Mouse (Mus musculus): Measurements from ENCODE around the gene Lamtor3. TPM values are rescaled to one million over a fixed set of nuclear protein-coding genes. Genes with fewer than 3 reads are reported as not detected.

Gene Lamtor3
- polyA plus RNA-seq (2015; fragmentation: Nextera tagmentation; extraction: Ambion mirVana): 52.1 and 53.8 TPM in 2 replicates

- Histone ChIP-seq H3K4me3 (replicated peaks) (peak within 1 kb of the TSS; percentile 98), H3K9me3 (replicated peaks) (no peaks in the 10 kb centered on the region), H3K4me2 (peak within 1 kb of the TSS; percentile 83), H3K27ac (replicated peaks) (peak within 1 kb of the TSS; percentile 94), H3K36me3 (replicated peaks) (peaks cover 18% of the 10 kb centered on the region), H3K9ac (peak within 1 kb of the TSS; percentile 91), H3K27me3 (no peaks in the 10 kb centered on the region), H3K4me1 (replicated peaks) (peaks cover 30% of the 10 kb centered on the region)
- peak; percentile 93 for ATAC-seq (ENCODE audit: insufficient read depth)
- under 1% methylated on average over 47 of the region's 47 CpGs for WGBS (ENCODE audit: insufficient replicate concordance)
Observed at GRCm38 (mm10) chr3:137918172-137918931, at the start of gene Lamtor3. Lamtor3 (plus strand) TSS chr3:137918506.

- ATAC-seq (ENCODE audit: insufficient read depth): no peak
- H3K27me3 ChIP-seq: no peaks in the 10 kb centered on the region
- no peak overlapping the region for H3K4me3 ChIP-seq (replicated peaks)
- 91% methylated on average over 9 of the region's 9 CpGs for WGBS (ENCODE audit: insufficient replicate concordance)
- H3K9ac ChIP-seq: no peak overlapping the region
- H3K36me3 ChIP-seq (replicated peaks): peaks cover 17% of the 10 kb centered on the region
- no peaks in the 10 kb centered on the region for H3K9me3 ChIP-seq (replicated peaks)
- H3K4me2 ChIP-seq: peak overlapping the region; percentile 98; the same call in 1 of the 2 replicates
- peaks cover 30% of the 10 kb centered on the region for H3K4me1 ChIP-seq (replicated peaks)
- no peak overlapping the region for H3K27ac ChIP-seq (replicated peaks)
Observed at GRCm38 (mm10) chr3:137869395-137869794, 48.9 kb upstream of the Lamtor3 start.

- H3K27me3 ChIP-seq: no peaks in the 10 kb centered on the region
- WGBS (ENCODE audit: insufficient replicate concordance): 35% methylated on average over 3 of the region's 3 CpGs
- H3K9me3 ChIP-seq (replicated peaks): no peaks in the 10 kb centered on the region
- no peak overlapping the region for H3K9ac ChIP-seq
- H3K36me3 ChIP-seq (replicated peaks): 0 out of 2 replicates have a peak, but pooled peaks cover 3% of the 10 kb centered on the region
- peak; percentile 37 for ATAC-seq (ENCODE audit: insufficient read depth)
- H3K4me3 ChIP-seq (replicated peaks): no peak overlapping the region
- H3K4me2 ChIP-seq: no peak overlapping the region
- H3K4me1 ChIP-seq (replicated peaks): peaks cover 13% of the 10 kb centered on the region; the same call in 1 of the 2 replicates
- H3K27ac ChIP-seq (replicated peaks): no peak overlapping the region; the same call in 1 of the 2 replicates
Observed at GRCm38 (mm10) chr3:137879313-137879712, 39.0 kb upstream of the Lamtor3 start.

- no peak for ATAC-seq (ENCODE audit: insufficient read depth)
- H3K27ac ChIP-seq (replicated peaks): peak overlapping the region; percentile 55
Observed at GRCm38 (mm10) chr3:137880109-137880748, 38.1 kb upstream of the Lamtor3 start.

GRCm38 (mm10) chr3:137881093-137881492, 37.2 kb upstream of the Lamtor3 start:
- 80% methylated on average over 5 of the region's 5 CpGs for WGBS (ENCODE audit: insufficient replicate concordance)

More at GRCm38 (mm10) chr3:137880109-137880748, 38.1 kb upstream of the Lamtor3 start:
- 69% methylated on average over 4 of the region's 4 CpGs for WGBS (ENCODE audit: insufficient replicate concordance)
- no peaks in the 10 kb centered on the region for H3K9me3 ChIP-seq (replicated peaks)
- no peaks in the 10 kb centered on the region for H3K27me3 ChIP-seq
- H3K4me1 ChIP-seq (replicated peaks): peaks cover 13% of the 10 kb centered on the region; the same call in 1 of the 2 replicates
- H3K36me3 ChIP-seq (replicated peaks): 0 out of 2 replicates have a peak, but pooled peaks cover 3% of the 10 kb centered on the region
- H3K4me2 ChIP-seq: no peak overlapping the region
- H3K9ac ChIP-seq: no peak overlapping the region
- H3K4me3 ChIP-seq (replicated peaks): no peak overlapping the region

GRCm38 (mm10) chr3:137887961-137888360, 30.3 kb upstream of the Lamtor3 start:
- Histone ChIP-seq H3K4me1 (replicated peaks) (peaks cover 5% of the 10 kb centered on the region; the same call in 1 of the 2 replicates), H3K36me3 (replicated peaks) (peaks cover 14% of the 10 kb centered on the region), H3K4me2 (no peak overlapping the region), H3K9me3 (replicated peaks) (no peaks in the 10 kb centered on the region), H3K27ac (replicated peaks) (no peak overlapping the region), H3K27me3 (no peaks in the 10 kb centered on the region), H3K4me3 (replicated peaks) (no peak overlapping the region), H3K9ac (no peak overlapping the region)
- WGBS (ENCODE audit: insufficient replicate concordance): 71% methylated on average over 7 of the region's 7 CpGs
- ATAC-seq (ENCODE audit: insufficient read depth): no peak

More at GRCm38 (mm10) chr3:137881093-137881492, 37.2 kb upstream of the Lamtor3 start:
- Histone ChIP-seq H3K9ac (no peak overlapping the region), H3K4me3 (replicated peaks) (no peak overlapping the region), H3K9me3 (replicated peaks) (no peaks in the 10 kb centered on the region), H3K4me1 (replicated peaks) (peaks cover 13% of the 10 kb centered on the region; the same call in 1 of the 2 replicates), H3K27me3 (no peaks in the 10 kb centered on the region), H3K4me2 (no peak overlapping the region), H3K27ac (replicated peaks) (no peak overlapping the region), H3K36me3 (replicated peaks) (0 out of 2 replicates have a peak, but pooled peaks cover 3% of the 10 kb centered on the region)
- no peak for ATAC-seq (ENCODE audit: insufficient read depth)

- WGBS (ENCODE audit: insufficient replicate concordance): 68% methylated on average over 3 of the region's 3 CpGs
- Histone ChIP-seq H3K27ac (replicated peaks) (no peak overlapping the region), H3K4me3 (replicated peaks) (no peak overlapping the region), H3K27me3 (no peaks in the 10 kb centered on the region), H3K36me3 (replicated peaks) (peaks cover 26% of the 10 kb centered on the region), H3K9me3 (replicated peaks) (no peaks in the 10 kb centered on the region), H3K4me2 (no peak overlapping the region), H3K9ac (no peak overlapping the region), H3K4me1 (replicated peaks) (peaks cover 5% of the 10 kb centered on the region; the same call in 1 of the 2 replicates)
- ATAC-seq (ENCODE audit: insufficient read depth): no peak
Observed at GRCm38 (mm10) chr3:137891089-137891488, 27.2 kb upstream of the Lamtor3 start.

- H3K4me1 ChIP-seq (replicated peaks): peaks cover 5% of the 10 kb centered on the region; the same call in 1 of the 2 replicates
- H3K27me3 ChIP-seq: no peaks in the 10 kb centered on the region
- no peak overlapping the region for H3K4me2 ChIP-seq
- H3K9me3 ChIP-seq (replicated peaks): no peaks in the 10 kb centered on the region
- H3K36me3 ChIP-seq (replicated peaks): peaks cover 26% of the 10 kb centered on the region
- H3K9ac ChIP-seq: no peak overlapping the region
- WGBS (ENCODE audit: insufficient replicate concordance): 78% methylated on average over 4 of the region's 4 CpGs
- ATAC-seq (ENCODE audit: insufficient read depth): no peak
- H3K4me3 ChIP-seq (replicated peaks): no peak overlapping the region
- H3K27ac ChIP-seq (replicated peaks): no peak overlapping the region
Observed at GRCm38 (mm10) chr3:137892118-137892517, 26.2 kb upstream of the Lamtor3 start.

GRCm38 (mm10) chr3:137893789-137894188, 24.5 kb upstream of the Lamtor3 start:
- Histone ChIP-seq H3K4me2 (no peak overlapping the region), H3K4me1 (replicated peaks) (peaks cover 2% of the 10 kb centered on the region; the same call in 1 of the 2 replicates), H3K27ac (replicated peaks) (no peak overlapping the region), H3K4me3 (replicated peaks) (no peak overlapping the region), H3K27me3 (no peaks in the 10 kb centered on the region), H3K9ac (no peak overlapping the region), H3K36me3 (replicated peaks) (peaks cover 26% of the 10 kb centered on the region), H3K9me3 (replicated peaks) (no peaks in the 10 kb centered on the region)
- WGBS (ENCODE audit: insufficient replicate concordance): 70% methylated on average over 4 of the region's 4 CpGs
- no peak for ATAC-seq (ENCODE audit: insufficient read depth)

GRCm38 (mm10) chr3:137895196-137895595, 23.1 kb upstream of the Lamtor3 start:
- 69% methylated on average over 3 of the region's 3 CpGs for WGBS (ENCODE audit: insufficient replicate concordance)
- Histone ChIP-seq H3K4me2 (no peak overlapping the region), H3K9me3 (replicated peaks) (no peaks in the 10 kb centered on the region), H3K27ac (replicated peaks) (no peak overlapping the region), H3K27me3 (no peaks in the 10 kb centered on the region), H3K4me3 (replicated peaks) (no peak overlapping the region), H3K36me3 (replicated peaks) (peaks cover 17% of the 10 kb centered on the region), H3K4me1 (replicated peaks) (no peaks in the 10 kb centered on the region), H3K9ac (no peak overlapping the region)
- no peak for ATAC-seq (ENCODE audit: insufficient read depth)

GRCm38 (mm10) chr3:137896386-137896785, 21.9 kb upstream of the Lamtor3 start:
- Histone ChIP-seq H3K4me1 (replicated peaks) (no peaks in the 10 kb centered on the region), H3K27ac (replicated peaks) (no peak overlapping the region), H3K9me3 (replicated peaks) (no peaks in the 10 kb centered on the region), H3K27me3 (no peaks in the 10 kb centered on the region), H3K4me3 (replicated peaks) (no peak overlapping the region), H3K36me3 (replicated peaks) (peaks cover 17% of the 10 kb centered on the region), H3K9ac (no peak overlapping the region), H3K4me2 (no peak overlapping the region)
- ATAC-seq (ENCODE audit: insufficient read depth): no peak
- 73% methylated on average over 4 of the region's 4 CpGs for WGBS (ENCODE audit: insufficient replicate concordance)

Data from liver, embryonic 15.5 days (tissue).